Mouse (Mus musculus): ENCODE measurements around the gene Tut1. TPM values are rescaled to one million over a fixed set of nuclear protein-coding genes. Genes with fewer than 3 reads are reported as not detected.
"Not testable (repeated sequence)": the region's sequence is repeated elsewhere in the genome, so short reads cannot be mapped to it uniquely, and the experiment has no call there.

Gene Tut1
- total RNA-seq, 2 experiments from 2014 or later, result 15.0 to 17.3 TPM

DNA sequence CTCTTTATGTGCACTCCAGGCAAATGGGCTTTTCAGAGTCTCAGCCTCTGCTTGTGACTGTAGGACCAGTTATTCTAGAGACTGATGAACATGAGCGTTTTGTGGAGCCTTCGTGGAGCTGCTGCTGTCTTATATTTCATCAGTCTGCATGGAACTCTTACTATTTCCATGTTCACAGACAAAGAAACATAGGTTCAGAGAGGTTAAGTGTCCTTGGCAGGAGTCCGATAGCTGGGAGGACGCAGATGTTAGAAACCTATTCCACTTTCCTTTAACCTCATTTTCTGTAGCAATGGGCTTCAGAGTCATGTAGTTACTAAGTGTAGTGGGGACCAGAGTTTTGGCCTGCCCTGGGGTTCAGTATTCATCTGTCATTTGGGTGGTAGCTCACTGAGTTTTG, 45.6 kb downstream of the Tut1 start:
- DNase-seq (ENCODE audit: low spot score in 2 of 2), result no peak

- DNase-seq (ENCODE audit: low spot score in 2 of 2), result not testable (repeated sequence)
Measured at GRCm38 (mm10) chr19:9006915-9007314, 53.3 kb downstream of the Tut1 start.

Other genes with a start within 250 kb of the Tut1 start
- gene Slc3a2, start 230.5 kb upstream of the Tut1 start, total RNA-seq (2021), result 100 to 1,000 TPM; 188 to 200 TPM
- 10 to 100 TPM; 39.9 to 47.9 TPM for gene Wdr74, start 218.0 kb upstream of the Tut1 start, total RNA-seq (2021)
- gene 1700092M07Rik, start 213.1 kb upstream of the Tut1 start, total RNA-seq (2021), result 1 to 10 TPM; 1.8 to 2.0 TPM
- gene Stx5a, start 212.4 kb upstream of the Tut1 start, total RNA-seq (2021), result 10 to 100 TPM; 64.5 to 71.4 TPM
- gene Nxf1, start 196.8 kb upstream of the Tut1 start, total RNA-seq (2021), result 10 to 100 TPM; 79.3 to 91.9 TPM
- 100 to 1,000 TPM; 101 to 108 TPM for gene Tmem223, start 182.9 kb upstream of the Tut1 start, total RNA-seq (2021)
- 10 to 100 TPM; 10.1 to 12.0 TPM for gene Tmem179b, start 179.4 kb upstream of the Tut1 start, total RNA-seq (2021)
- gene Taf6l, start 167.4 kb upstream of the Tut1 start, total RNA-seq (2021), result 10 to 100 TPM; 14.1 to 15.0 TPM
- 100 to 1,000 TPM; 119 TPM for gene Polr2g, start 155.3 kb upstream of the Tut1 start, total RNA-seq (2021)
- gene Zbtb3, start 151.3 kb upstream of the Tut1 start, total RNA-seq (2021), result 1 to 10 TPM; 4.3 TPM
- gene Ttc9c, start 134.5 kb upstream of the Tut1 start, total RNA-seq (2021), result 10 to 100 TPM; 29.8 to 32.1 TPM
- gene Hnrnpul2, start 133.8 kb upstream of the Tut1 start, total RNA-seq (2021), result 100 to 1,000 TPM in 1 of 2 experiments, 10 to 100 TPM in 1; 99.4 to 103 TPM
- 1 to 10 TPM in 1 of 2 experiments, not detected in 1; 4.4 TPM for gene AC129217.1, start 124.1 kb upstream of the Tut1 start, total RNA-seq (2021)
- gene Bscl2, start 116.4 kb upstream of the Tut1 start, total RNA-seq (2021), result 100 to 1,000 TPM in 1 of 2 experiments, 10 to 100 TPM in 1; 96.2 to 107 TPM
- gene Gng3, start 114.7 kb upstream of the Tut1 start, total RNA-seq (2021), result 100 to 1,000 TPM; 220 to 243 TPM
- gene Lrrn4cl, start 103.1 kb upstream of the Tut1 start, total RNA-seq (2021), result under 1 TPM; 0.30 to 0.55 TPM
- gene Ubxn1, start 82.4 kb upstream of the Tut1 start, total RNA-seq (2021), result 100 to 1,000 TPM in 1 of 2 experiments, 10 to 100 TPM in 1; 95.4 to 101 TPM
- 10 to 100 TPM; 35.2 to 35.6 TPM for gene Uqcc3, start 72.9 kb upstream of the Tut1 start, total RNA-seq (2021)
- 1 to 10 TPM; 5.4 to 7.0 TPM for gene Lbhd1, start 70.1 kb upstream of the Tut1 start, total RNA-seq (2021)
- gene Gm49403, start 69.9 kb upstream of the Tut1 start, total RNA-seq (2021), result not detected
- gene 1810009A15Rik, start 65.0 kb upstream of the Tut1 start, total RNA-seq (2021), result 10 to 100 TPM; 24.4 to 26.1 TPM
- gene Gm49416, start 64.9 kb upstream of the Tut1 start, total RNA-seq (2021), result 1 to 10 TPM in 1 of 2 experiments, not detected in 1; 1.1 TPM
- gene Ints5, start 60.8 kb upstream of the Tut1 start, total RNA-seq (2021), result 10 to 100 TPM; 22.0 to 25.4 TPM
- gene Ganab, start 55.8 kb upstream of the Tut1 start, total RNA-seq (2021), result 100 to 1,000 TPM; 111 to 114 TPM
- 100 to 1,000 TPM; 144 to 149 TPM for gene B3gat3, start 33.5 kb upstream of the Tut1 start, total RNA-seq (2021)
- 1 to 10 TPM; 3.2 to 4.0 TPM for gene Rom1, start 24.5 kb upstream of the Tut1 start, total RNA-seq (2021)
- 10 to 100 TPM; 11.3 to 11.7 TPM for gene Eml3, start 24.3 kb upstream of the Tut1 start, total RNA-seq (2021)
- gene Mta2, start 12.0 kb upstream of the Tut1 start, total RNA-seq (2021), result 10 to 100 TPM; 52.4 to 56.6 TPM
- gene Eef1g, start 13.2 kb downstream of the Tut1 start, total RNA-seq (2021), result 100 to 1,000 TPM; 198 to 230 TPM
- gene Ahnak, start 35.4 kb downstream of the Tut1 start, total RNA-seq (2021), result 10 to 100 TPM; 20.7 to 22.5 TPM
- gene Scgb1a1, start 134.1 kb downstream of the Tut1 start, total RNA-seq (2021), result not detected
- 100 to 1,000 TPM; 134 to 142 TPM for gene Asrgl1, start 181.8 kb downstream of the Tut1 start, total RNA-seq (2021)